Mouse (Mus musculus) thymus, adult 2 months (tissue): ENCODE data around the gene Sumo3.

ENCODE experiments used
- CTCF ChIP-seq: fragments of 200-500 bp; IDR thresholded peaks from 2 replicates; pipeline ENCODE4 v1.5.1; 2012; ENCODE audit warnings: mild to moderate bottlenecking, control low read depth, low read length, moderate library complexity, borderline replicate concordance; ENCODE audit not compliant: control insufficient read depth, poor library complexity, insufficient read depth; ENCODE audit errors: extremely low read depth
- POLR2A ChIP-seq: fragments of 200-500 bp; IDR thresholded peaks from 2 replicates; pipeline ENCODE4 v1.6.1; 2012; ENCODE audit warnings: mild to moderate bottlenecking, low read length, control low read depth, moderate library complexity; ENCODE audit not compliant: control insufficient read depth, poor library complexity, insufficient read depth; ENCODE audit errors: extremely low read depth

- TF ChIP-seq CTCF, result no peak
- TF ChIP-seq POLR2A, result no peak
Measured at GRCm38 (mm10) chr10:77560830-77561229, 45.1 kb upstream of the Sumo3 start.
